In the genomic region with DNA sequence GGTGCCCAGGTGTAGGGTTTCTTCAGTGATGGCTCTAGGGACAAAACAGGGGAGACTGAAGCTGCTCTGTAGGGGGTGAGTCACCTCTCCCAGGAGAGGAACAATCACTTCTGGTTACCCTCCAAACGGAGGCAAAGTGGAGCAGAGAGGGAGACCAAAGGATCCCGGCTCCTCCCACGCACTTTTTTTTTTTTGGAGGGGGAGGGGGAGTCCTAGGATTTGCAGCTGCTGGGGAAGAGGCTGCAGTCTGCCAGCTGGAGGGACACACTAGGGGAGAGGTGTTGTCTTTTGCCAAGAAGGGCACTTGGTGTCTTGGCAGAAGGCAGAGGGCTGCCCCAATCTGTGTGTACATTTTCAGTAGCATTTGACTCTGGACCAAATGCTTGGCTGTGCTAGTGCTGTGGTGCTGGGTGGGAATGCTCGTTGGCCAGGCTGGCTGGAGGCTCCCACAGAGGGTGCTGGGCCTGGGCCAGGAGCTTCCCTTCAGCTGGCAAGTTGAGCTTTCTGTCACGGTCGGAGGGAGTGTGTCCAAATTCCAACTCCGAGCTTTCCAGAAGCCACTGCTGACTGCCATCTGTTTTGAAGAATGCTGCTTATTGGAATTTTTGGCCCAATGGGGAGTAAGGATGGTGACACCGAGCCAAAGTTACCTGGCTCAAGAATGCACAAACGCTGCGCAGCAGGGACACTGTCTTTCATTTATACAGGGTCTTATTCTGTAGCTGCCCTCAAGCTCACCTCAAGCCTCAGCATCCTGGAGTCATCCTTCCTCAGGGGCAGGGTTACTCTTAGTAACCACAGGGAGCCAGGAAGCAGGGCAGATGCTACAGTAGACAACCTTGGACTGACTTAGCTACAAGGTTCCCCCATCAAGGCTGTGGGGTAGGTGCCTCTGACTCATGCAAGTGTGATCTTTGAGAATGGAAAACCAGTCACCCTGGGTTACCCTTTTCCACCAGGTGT, we compare ENCODE assay signal across 8 mouse cellular contexts. TPM values are rescaled to one million over a fixed set of nuclear protein-coding genes. Genes with fewer than 3 reads are reported as not detected.
DNase-seq lines count a peak whose midpoint lies in the region; ATAC-seq and TF ChIP-seq lines count a peak whose summit lies in the region.

No protein-coding gene starts in this region.

- TF ChIP-seq POLR2A in MEL (IDR thresholded peaks at IDR 0.05; ENCODE audit: control insufficient read depth in 1 of 2, insufficient read depth in 1 of 2, low read depth in 1 of 2, low read length in 2 of 2, poor library complexity in 1 of 2) = no peak

- DNase-seq in MEL (ENCODE audit: low read depth, low spot score) = no peak
- peak; percentile 83 to 86 for DNase-seq in heart, postnatal 14 days
- DNase-seq in layer of hippocampus, adult 18-20 months (ENCODE audit: low spot score in 2 of 2) = peak; percentile 81 to 86
- DNase-seq in lung, adult 18-20 months = peak; percentile 83 to 88
- peak; percentile 77 for DNase-seq in ovary, adult 18-20 months (ENCODE audit: low spot score)
- no peak for DNase-seq in thymus, postnatal 4 days

- no peak for TF ChIP-seq CTCF in MEL (IDR thresholded peaks at IDR 0.05 in 2 of 3, conservative IDR thresholded peaks at IDR 0.05 in 1 of 3; ENCODE audit: control insufficient read depth in 1 of 3, insufficient read depth in 1 of 3, low read depth in 2 of 3, low read length in 3 of 3, poor library complexity in 1 of 3, severe bottlenecking in 1 of 3)

- peak overlapping the region; percentile 32 for H3K4me2 ChIP-seq in forebrain, embryonic 16.5 days (ENCODE audit: low read length)

- no peaks in the 10 kb centered on the region for H3K9me3 ChIP-seq in MEL (replicated peaks; ENCODE audit: insufficient read depth, low read length)
- no peaks in the 10 kb centered on the region for H3K9me3 ChIP-seq in forebrain, embryonic 16.5 days (ENCODE audit: control insufficient read depth, low read length)

- peaks cover 0 to 2% of the 10 kb centered on the region in 2 experiments; a peak in 2 of 4 replicates for H3K36me3 ChIP-seq in MEL (ENCODE audit: control insufficient read depth in 1 of 2, insufficient read depth in 2 of 2, low read length in 2 of 2)
- no peaks in the 10 kb centered on the region; the same call in 1 of the 2 replicates for H3K36me3 ChIP-seq in forebrain, embryonic 16.5 days (ENCODE audit: control insufficient read depth, insufficient read depth)

- no peak for TF ChIP-seq EP300 in MEL (IDR thresholded peaks at IDR 0.05; ENCODE audit: low read depth in 1 of 2, low read length in 2 of 2)

- intact Hi-C loops in heart, postnatal 14 days (cut with DNase I) = no loop called here

- H3K9ac ChIP-seq in MEL (ENCODE audit: control insufficient read depth, low read depth, low read length, poor library complexity, severe bottlenecking) = peak overlapping the region; percentile 60
- H3K9ac ChIP-seq in forebrain, embryonic 16.5 days (replicated peaks; ENCODE audit: low read depth, low read length) = no peak overlapping the region

- ATAC-seq in cerebellum, adult (ENCODE audit: insufficient number of reproducible peaks, low FRiP score, low TSS enrichment) = peak; percentile 69
- peak; percentile 89 for ATAC-seq in forebrain, embryonic 16.5 days

- H3K4me1 ChIP-seq in MEL (ENCODE audit: control insufficient read depth in 1 of 2, insufficient read depth in 2 of 2, low read length in 2 of 2) = peaks cover 2 to 18% of the 10 kb centered on the region in 2 experiments; a peak in 3 of 4 replicates
- peaks cover 30% of the 10 kb centered on the region for H3K4me1 ChIP-seq in forebrain, embryonic 16.5 days (replicated peaks; ENCODE audit: control insufficient read depth, insufficient read depth, low read length)

- TF ChIP-seq RAD21 in MEL (IDR thresholded peaks at IDR 0.05; ENCODE audit: low read depth, low read length) = no peak

- H3K27ac ChIP-seq in MEL (ENCODE audit: control insufficient read depth, low read depth, low read length) = peak overlapping the region; percentile 83
- H3K27ac ChIP-seq in forebrain, embryonic 16.5 days (ENCODE audit: low read length) = peak overlapping the region; percentile 76

- WGBS in forebrain, embryonic 16.5 days = 9% methylated on average over 10 of the region's 10 CpGs

- no peaks in the 10 kb centered on the region; the same call in 1 of the 2 replicates for H3K79me2 ChIP-seq in MEL (ENCODE audit: control insufficient read depth, insufficient read depth, low read length, poor library complexity)

- no peaks in the 10 kb centered on the region for H3K27me3 ChIP-seq in MEL (ENCODE audit: control insufficient read depth in 1 of 2, insufficient read depth in 2 of 2, low read length in 2 of 2)
- H3K27me3 ChIP-seq in forebrain, embryonic 16.5 days (replicated peaks; ENCODE audit: control insufficient read depth, insufficient read depth, low read length) = no peaks in the 10 kb centered on the region

- H3K4me3 ChIP-seq in MEL (ENCODE audit: control insufficient read depth in 1 of 2, insufficient read depth in 1 of 2, low read depth in 2 of 2, low read length in 2 of 2) = peak overlapping the region; percentile 36 to 44
- H3K4me3 ChIP-seq in forebrain, embryonic 16.5 days (replicated peaks; ENCODE audit: low read length) = no peak overlapping the region

TF ChIP-seq in MEL, 35 proteins besides CTCF, POLR2A, EP300 and RAD21:
- TF ChIP-seq ZNF384 (IDR thresholded peaks at IDR 0.05; ENCODE audit: low read depth, low read length) (peak; percentile 75), ZMIZ1 (IDR thresholded peaks at IDR 0.05; ENCODE audit: low read depth, low read length) (no peak), ETS1 (IDR thresholded peaks at IDR 0.05; ENCODE audit: low read depth, low read length) (no peak), USF2 (IDR thresholded peaks at IDR 0.05; ENCODE audit: borderline replicate concordance in 1 of 2, insufficient read depth in 1 of 2, low read depth in 1 of 2, low read length in 2 of 2) (no peak)

RNA-seq across cellular contexts. Expression of a gene that starts 10.5 kb away (rescaled TPM):
- total RNA-seq in MEL (2012; rRNA removed) = 6.7 and 6.9 TPM in 2 replicates
- 10 to 100 TPM in 1 of 2 experiments, not detected in 1; 15.6 TPM for polyA plus RNA-seq in MEL (2012; ENCODE audit: insufficient read depth in 1 of 2, insufficient read length in 2 of 2, low read depth in 1 of 2, low replicate concordance in 2 of 2, missing spikeins in 1 of 2)
- polyA plus RNA-seq in forebrain, embryonic 16.5 days (2015; fragmentation: Nextera tagmentation; extraction: Ambion mirVana) = 3.5 and 4.5 TPM in 2 replicates
- total RNA-seq in heart, postnatal 14 days (2021) = 10 to 100 TPM; 17.6 to 21.6 TPM
- total RNA-seq in layer of hippocampus, adult 18-20 months (2021) = 10 to 100 TPM; 32.3 to 33.8 TPM

RNA-seq across cellular contexts. Expression of a gene that starts 12.0 kb away (rescaled TPM):
- 7.9 and 8.5 TPM in 2 replicates for total RNA-seq in MEL (2012; rRNA removed)
- 10 to 100 TPM in 1 of 2 experiments, not detected in 1; 12.0 TPM for polyA plus RNA-seq in MEL (2012; ENCODE audit: insufficient read depth in 1 of 2, insufficient read length in 2 of 2, low read depth in 1 of 2, low replicate concordance in 2 of 2, missing spikeins in 1 of 2)
- 14.7 and 15.5 TPM in 2 replicates for polyA plus RNA-seq in forebrain, embryonic 16.5 days (2015; fragmentation: Nextera tagmentation; extraction: Ambion mirVana)
- 10 to 100 TPM; 10.4 to 10.7 TPM for total RNA-seq in heart, postnatal 14 days (2021)
- total RNA-seq in layer of hippocampus, adult 18-20 months (2021) = 10 to 100 TPM in 1 of 2 experiments, 1 to 10 TPM in 1; 9.4 to 12.3 TPM

RNA-seq across cellular contexts. Expression of a gene that starts 58.5 kb away (rescaled TPM):
- total RNA-seq in MEL (2012; rRNA removed) = 0.12 and 0.13 TPM in 2 replicates
- under 1 TPM in 1 of 2 experiments, not detected in 1; 0.19 TPM for polyA plus RNA-seq in MEL (2012; ENCODE audit: insufficient read depth in 1 of 2, insufficient read length in 2 of 2, low read depth in 1 of 2, low replicate concordance in 2 of 2, missing spikeins in 1 of 2)
- 1.0 and 1.6 TPM in 2 replicates for polyA plus RNA-seq in forebrain, embryonic 16.5 days (2015; fragmentation: Nextera tagmentation; extraction: Ambion mirVana)
- 1 to 10 TPM; 1.9 TPM for total RNA-seq in heart, postnatal 14 days (2021)
- total RNA-seq in layer of hippocampus, adult 18-20 months (2021) = 1 to 10 TPM; 2.7 to 3.2 TPM

Comparison
In these comparisons a context has a peak if more than half of its experiments do, and no peak if none do; other contexts are left out.
1. DNase-seq: peak in heart, postnatal 14 days (2 of 2), layer of hippocampus, adult 18-20 months (2 of 2), lung, adult 18-20 months (2 of 2) and ovary, adult 18-20 months (single experiment); none in MEL (single experiment) and thymus, postnatal 4 days (single experiment).